Mouse (Mus musculus): ENCODE results near the gene Olfr767. TPM values are rescaled to one million over a fixed set of nuclear protein-coding genes. Genes with fewer than 3 reads are reported as not detected.

Olfr767 gene
- polyA plus RNA-seq, 1 experiment = not detected

GRCm38 (mm10) chr10:129026018-129026662, 56.6 kb downstream of the Olfr767 start:
- no peak for TF ChIP-seq CTCF (IDR thresholded peaks at IDR 0.05; ENCODE audit: insufficient read depth, low read depth, low read length)
- TF ChIP-seq POLR2A (IDR thresholded peaks at IDR 0.05; ENCODE audit: insufficient read depth, low read depth, low read length) = no peak
- no peak overlapping the region for H3K27ac ChIP-seq (ENCODE audit: insufficient read depth, low read depth, low read length)
- WGBS = 56% methylated on average over 3 of the region's 3 CpGs
- H3K4me1 ChIP-seq (ENCODE audit: control insufficient read depth, insufficient read depth, low read length) = no peaks in the 10 kb centered on the region
- H3K4me3 ChIP-seq (ENCODE audit: insufficient read depth, low read depth, low read length) = no peak overlapping the region

Other genes starting within 250 kb of the Olfr767 start
- gene Gdf11, start 191.2 kb downstream of the Olfr767 start, polyA plus RNA-seq (2012; ENCODE audit: insufficient read depth, insufficient read length, low replicate concordance, missing spikeins) = not detected in 2 replicates
- not detected in 2 replicates for gene Cd63, start 181.9 kb downstream of the Olfr767 start, polyA plus RNA-seq (2012; ENCODE audit: insufficient read depth, insufficient read length, low replicate concordance, missing spikeins)
- gene Rdh5, start 160.0 kb downstream of the Olfr767 start, polyA plus RNA-seq (2012; ENCODE audit: insufficient read depth, insufficient read length, low replicate concordance, missing spikeins) = not detected in 2 replicates
- not detected in 2 replicates for gene Bloc1s1, start 158.9 kb downstream of the Olfr767 start, polyA plus RNA-seq (2012; ENCODE audit: insufficient read depth, insufficient read length, low replicate concordance, missing spikeins)
- gene Itga7, start 149.1 kb downstream of the Olfr767 start, polyA plus RNA-seq (2012; ENCODE audit: insufficient read depth, insufficient read length, low replicate concordance, missing spikeins) = not detected in 2 replicates
- not detected in 2 replicates for gene Mettl7b, start 121.9 kb downstream of the Olfr767 start, polyA plus RNA-seq (2012; ENCODE audit: insufficient read depth, insufficient read length, low replicate concordance, missing spikeins)
- gene Olfr9, start 93.5 kb downstream of the Olfr767 start, polyA plus RNA-seq (2012; ENCODE audit: insufficient read depth, insufficient read length, low replicate concordance, missing spikeins) = not detected in 2 replicates
- gene Olfr763, start 72.1 kb downstream of the Olfr767 start, polyA plus RNA-seq (2012; ENCODE audit: insufficient read depth, insufficient read length, low replicate concordance, missing spikeins) = not detected in 2 replicates
- not detected in 2 replicates for gene Olfr764-ps1, start 43.0 kb downstream of the Olfr767 start, polyA plus RNA-seq (2012; ENCODE audit: insufficient read depth, insufficient read length, low replicate concordance, missing spikeins)
- gene Olfr765, start 32.9 kb downstream of the Olfr767 start, polyA plus RNA-seq (2012; ENCODE audit: insufficient read depth, insufficient read length, low replicate concordance, missing spikeins) = not detected in 2 replicates
- gene Olfr766-ps1, start 13.9 kb downstream of the Olfr767 start, polyA plus RNA-seq (2012; ENCODE audit: insufficient read depth, insufficient read length, low replicate concordance, missing spikeins) = not detected in 2 replicates
- gene Olfr768, start 16.5 kb upstream of the Olfr767 start, polyA plus RNA-seq (2012; ENCODE audit: insufficient read depth, insufficient read length, low replicate concordance, missing spikeins) = not detected in 2 replicates
- gene Olfr769, start 35.0 kb upstream of the Olfr767 start, polyA plus RNA-seq (2012; ENCODE audit: insufficient read depth, insufficient read length, low replicate concordance, missing spikeins) = not detected in 2 replicates
- not detected in 2 replicates for gene Olfr770, start 56.1 kb upstream of the Olfr767 start, polyA plus RNA-seq (2012; ENCODE audit: insufficient read depth, insufficient read length, low replicate concordance, missing spikeins)
- gene Olfr771, start 81.8 kb upstream of the Olfr767 start, polyA plus RNA-seq (2012; ENCODE audit: insufficient read depth, insufficient read length, low replicate concordance, missing spikeins) = not detected in 2 replicates
- gene Olfr772, start 95.0 kb upstream of the Olfr767 start, polyA plus RNA-seq (2012; ENCODE audit: insufficient read depth, insufficient read length, low replicate concordance, missing spikeins) = not detected in 2 replicates
- not detected in 2 replicates for gene Olfr773, start 104.5 kb upstream of the Olfr767 start, polyA plus RNA-seq (2012; ENCODE audit: insufficient read depth, insufficient read length, low replicate concordance, missing spikeins)
- not detected in 2 replicates for gene Olfr774, start 153.3 kb upstream of the Olfr767 start, polyA plus RNA-seq (2012; ENCODE audit: insufficient read depth, insufficient read length, low replicate concordance, missing spikeins)
- not detected in 2 replicates for gene Olfr775, start 165.5 kb upstream of the Olfr767 start, polyA plus RNA-seq (2012; ENCODE audit: insufficient read depth, insufficient read length, low replicate concordance, missing spikeins)
- not detected in 2 replicates for gene Olfr776, start 176.2 kb upstream of the Olfr767 start, polyA plus RNA-seq (2012; ENCODE audit: insufficient read depth, insufficient read length, low replicate concordance, missing spikeins)
- not detected in 2 replicates for gene Olfr777, start 188.6 kb upstream of the Olfr767 start, polyA plus RNA-seq (2012; ENCODE audit: insufficient read depth, insufficient read length, low replicate concordance, missing spikeins)
- gene Olfr780, start 235.2 kb upstream of the Olfr767 start, polyA plus RNA-seq (2012; ENCODE audit: insufficient read depth, insufficient read length, low replicate concordance, missing spikeins) = not detected in 2 replicates
- gene Olfr781, start 245.9 kb upstream of the Olfr767 start, polyA plus RNA-seq (2012; ENCODE audit: insufficient read depth, insufficient read length, low replicate concordance, missing spikeins) = not detected in 2 replicates